Mouse (Mus musculus) testis, postnatal 10 days (tissue): ENCODE measurements around the gene Stum.
"Not testable (repeated sequence)": the region's sequence is repeated elsewhere in the genome, so short reads cannot be mapped to it uniquely, and the experiment has no call there.

ENCODE experiments used
- DNase-seq: peaks from one replicate; pipeline ENCODE4 v3.0.0; 2021; ENCODE audit warnings: low spot score

Stum gene

DNA sequence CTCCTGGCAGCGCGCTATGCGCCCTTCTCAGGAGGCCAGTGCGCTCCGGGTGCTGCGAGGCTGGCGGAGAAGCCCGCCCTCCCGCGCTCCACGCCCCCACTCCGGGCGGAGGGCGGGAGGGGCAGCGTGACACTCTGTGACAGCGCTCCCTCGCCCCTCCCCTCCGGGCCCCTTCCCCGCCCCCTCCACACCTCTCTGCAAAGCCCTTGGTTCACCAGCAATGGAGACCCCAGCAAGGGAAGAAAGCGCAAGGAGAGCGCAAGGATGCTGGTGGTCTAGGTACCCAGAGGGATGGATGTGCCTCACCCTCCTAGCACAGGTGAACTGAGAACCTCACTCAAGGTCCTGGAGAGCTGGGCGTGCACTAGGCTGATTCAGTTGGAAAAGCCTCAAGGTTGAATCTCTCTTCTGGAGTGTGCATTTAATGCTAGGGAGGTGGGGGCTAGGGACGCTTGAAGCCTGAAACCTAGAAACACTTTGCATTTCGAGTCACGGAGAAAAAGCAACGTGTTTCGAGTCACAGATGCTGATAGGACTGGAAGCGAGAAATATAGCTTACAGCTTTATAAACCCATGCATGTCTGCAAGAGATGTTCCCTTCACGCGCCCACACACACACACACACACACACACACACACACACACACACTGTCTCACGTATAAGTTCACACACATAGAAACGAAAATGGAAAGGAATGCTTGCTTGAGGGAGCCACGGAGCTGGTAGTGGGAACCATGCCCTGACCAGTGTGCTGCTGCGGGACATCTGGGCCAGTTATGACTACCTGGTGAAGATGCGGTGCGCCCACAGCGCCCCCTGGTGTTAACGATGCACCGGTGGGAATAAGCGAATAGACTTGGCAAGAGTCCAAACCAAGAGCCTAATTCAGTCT, at the start of gene Stum:
Gene Stum (minus strand): TSS at position 106 of the 893 bp plus-strand sequence.
- peak; percentile 85 for DNase-seq

DNA sequence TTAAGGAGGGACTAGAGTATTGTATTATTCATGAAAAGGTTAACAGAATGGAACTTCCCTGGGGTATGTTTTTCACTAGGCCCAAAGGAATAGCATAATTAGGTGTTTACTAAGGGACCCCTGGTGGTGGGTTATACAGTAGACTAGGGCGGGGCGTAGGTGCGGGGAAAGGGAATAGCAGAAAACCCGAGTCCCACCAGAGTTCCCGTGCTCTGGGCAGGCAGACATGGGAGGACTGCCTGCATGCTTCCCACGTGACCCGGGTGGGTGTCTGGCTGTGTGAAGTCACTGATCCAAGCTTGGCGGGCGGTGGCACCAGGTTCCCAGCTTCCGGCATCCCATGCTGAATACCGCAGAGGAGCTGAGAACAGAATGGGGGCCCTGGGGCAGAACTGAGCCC, 49.4 kb upstream of the Stum start:
- no peak for DNase-seq

DNA sequence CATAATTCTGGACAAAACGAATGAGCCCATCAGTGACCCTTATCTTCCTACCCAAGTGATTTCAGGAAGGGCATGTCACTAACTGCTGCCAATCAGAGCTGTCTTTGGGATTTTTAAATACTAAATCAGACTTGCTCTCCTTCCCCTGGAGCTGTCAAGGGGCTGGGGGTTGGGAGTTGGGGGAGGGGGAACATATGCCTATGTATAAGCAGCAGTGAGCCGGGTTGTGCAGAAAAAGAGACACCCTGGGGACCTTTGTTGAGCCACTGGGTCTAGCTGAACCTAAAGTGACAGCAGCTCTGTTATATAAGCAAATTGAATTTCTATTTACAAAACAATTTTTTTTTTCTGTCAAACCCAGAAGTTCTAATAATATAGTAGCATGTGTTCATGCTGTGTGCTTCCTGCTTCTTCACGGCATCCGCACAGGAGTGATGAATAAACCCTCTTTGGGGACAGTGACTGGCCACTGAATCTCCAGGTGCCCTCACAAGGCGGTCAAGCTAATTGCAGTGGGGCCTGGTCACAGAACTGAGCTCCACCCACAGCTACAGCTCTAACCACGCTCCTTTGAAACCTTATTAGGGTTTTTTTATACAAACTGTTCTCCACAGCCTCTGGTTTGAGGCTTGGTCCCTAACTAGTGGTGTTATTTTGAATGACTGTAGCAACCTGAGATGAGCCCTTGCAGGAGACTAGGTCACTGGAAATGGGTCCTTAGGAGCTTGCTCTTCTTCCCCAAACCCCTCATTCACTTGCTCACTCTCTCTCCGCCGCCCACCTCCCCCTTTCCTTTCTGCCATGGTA, 47.4 kb upstream of the Stum start:
- DNase-seq = no peak

DNA sequence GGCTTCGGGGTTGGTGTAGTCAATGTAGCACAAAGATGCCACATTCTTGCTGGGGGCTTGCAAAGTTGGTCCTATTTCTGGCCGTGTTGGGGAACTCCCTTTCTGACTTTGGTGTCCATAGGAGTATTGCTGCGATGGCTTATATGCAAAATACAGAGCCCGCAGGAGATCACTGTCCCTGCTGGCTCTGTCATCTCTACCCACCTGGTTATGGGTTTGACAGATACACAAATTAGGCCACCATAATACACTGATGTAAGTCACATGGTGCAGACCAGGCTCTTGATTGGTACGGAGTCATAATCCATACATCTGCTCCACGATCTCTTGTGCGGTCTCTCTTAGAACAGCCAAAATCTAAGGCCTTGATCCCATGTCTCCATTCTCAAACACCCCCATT, 46.5 kb upstream of the Stum start:
- no peak for DNase-seq

DNA sequence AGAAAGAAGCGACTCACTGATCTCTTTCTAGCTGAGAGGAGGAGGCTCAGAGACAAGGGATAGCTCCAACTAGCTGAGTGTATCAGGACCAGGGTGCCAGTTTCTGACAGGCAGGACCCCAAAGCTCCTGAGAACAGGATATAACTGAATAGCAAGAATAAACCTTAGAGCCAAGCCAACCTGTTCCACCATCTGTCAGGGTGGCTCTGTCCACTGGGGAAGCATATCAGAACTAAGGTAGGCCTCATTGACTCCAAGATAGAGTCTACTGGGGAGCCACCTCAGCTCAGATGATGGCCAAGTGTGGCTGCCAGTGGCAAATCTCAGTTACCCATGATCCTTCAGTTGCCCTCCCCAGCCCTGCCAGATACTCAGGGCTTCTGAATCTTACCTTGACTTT, 42.0 kb upstream of the Stum start:
- DNase-seq = no peak

GRCm38 (mm10) chr1:180523320-180523719, 40.0 kb upstream of the Stum start:
- no peak for DNase-seq

- no peak for DNase-seq
Measured at GRCm38 (mm10) chr1:180520190-180520589, 36.9 kb upstream of the Stum start.

GRCm38 (mm10) chr1:180519520-180519919, 36.2 kb upstream of the Stum start:
- no peak for DNase-seq

DNA sequence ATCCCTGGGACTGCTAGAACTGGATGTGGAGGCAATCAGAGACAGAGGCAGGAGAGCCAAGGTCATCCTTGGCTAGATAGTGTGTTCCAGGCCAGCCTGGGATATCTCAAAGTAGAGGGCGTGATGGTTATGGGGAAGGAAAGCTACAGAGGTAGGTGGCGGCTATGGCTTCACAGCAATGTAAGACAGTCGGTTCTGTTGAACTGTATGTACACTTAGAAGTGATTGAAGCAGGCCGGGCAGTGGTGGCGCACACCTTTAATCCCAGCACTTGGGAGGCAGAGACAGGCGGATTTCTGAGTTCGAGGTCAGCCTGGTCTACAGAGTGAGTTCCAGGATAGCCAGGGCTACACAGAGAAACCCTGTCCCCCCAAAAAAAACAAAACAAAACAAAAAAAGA, 35.6 kb upstream of the Stum start:
- not testable (repeated sequence) for DNase-seq

DNA sequence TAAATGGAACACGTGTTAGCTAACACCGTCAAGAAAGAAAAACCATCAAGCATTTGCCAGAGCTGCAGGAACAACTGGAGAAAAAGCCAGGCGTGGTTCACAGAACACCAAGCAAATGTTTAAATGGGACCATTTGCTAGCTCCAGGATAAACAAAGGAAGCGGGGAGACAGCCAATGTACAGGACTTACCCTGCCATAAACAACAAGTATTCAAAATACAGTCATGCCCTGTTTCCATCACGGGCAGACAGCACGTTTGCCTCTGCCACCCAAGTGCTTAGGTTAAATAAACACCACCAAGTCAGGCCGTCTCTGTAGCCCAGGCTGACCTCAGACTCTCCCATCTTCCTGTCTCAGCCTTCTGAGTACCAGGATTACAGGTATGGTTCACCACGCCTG, 35.1 kb upstream of the Stum start:
- no peak for DNase-seq

DNA sequence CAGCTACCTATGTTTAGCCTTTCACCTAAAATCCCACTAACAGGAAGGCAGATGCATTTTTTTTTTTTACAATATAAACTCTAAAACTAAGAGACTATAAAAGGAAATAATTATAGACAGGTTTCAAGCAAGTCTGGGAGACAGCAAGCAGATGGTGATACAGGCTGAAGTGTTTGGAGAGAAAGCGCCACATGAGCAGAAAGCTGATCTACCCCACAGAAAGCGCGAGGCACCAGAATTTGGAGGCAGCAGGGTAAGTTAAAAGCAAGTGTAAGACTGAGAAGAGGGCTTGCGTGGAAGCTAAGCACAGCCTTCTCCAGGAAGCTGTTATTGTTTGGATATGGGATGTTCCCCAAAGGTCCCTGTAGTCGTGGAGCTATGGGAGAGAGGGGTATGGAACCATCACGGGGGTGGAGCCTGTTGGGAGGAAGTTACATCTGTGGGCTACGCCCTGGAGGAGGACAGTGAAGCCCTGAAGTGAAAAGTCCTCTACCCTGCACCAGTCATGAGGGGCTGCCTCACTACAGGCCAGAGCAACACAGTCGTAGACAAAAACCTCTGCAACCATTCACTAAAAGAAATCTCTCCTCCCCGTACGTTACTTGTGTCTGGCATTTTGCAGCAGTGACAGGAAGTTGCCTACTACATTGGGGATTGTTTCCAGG, 34.2 kb upstream of the Stum start:
- no peak for DNase-seq

DNA sequence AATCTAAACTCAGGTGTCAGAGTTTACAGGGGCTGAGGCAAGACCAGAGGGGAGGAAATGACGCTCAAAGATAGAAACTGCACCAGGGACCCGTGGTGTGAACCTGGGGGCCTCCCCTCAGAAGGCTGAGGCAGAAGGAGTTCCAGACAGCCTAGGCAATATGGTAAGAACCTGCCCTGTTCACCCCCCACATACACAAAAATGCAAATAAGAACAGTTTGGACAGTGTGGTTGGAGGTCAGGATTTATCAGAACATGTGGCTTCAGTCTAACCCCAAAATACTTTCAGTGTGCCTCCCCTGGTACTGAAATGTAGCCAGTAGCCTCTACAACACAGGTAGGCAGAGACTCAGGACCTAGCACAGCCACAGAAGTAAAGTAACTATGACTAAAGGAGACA, 30.8 kb upstream of the Stum start:
- DNase-seq = no peak

DNA sequence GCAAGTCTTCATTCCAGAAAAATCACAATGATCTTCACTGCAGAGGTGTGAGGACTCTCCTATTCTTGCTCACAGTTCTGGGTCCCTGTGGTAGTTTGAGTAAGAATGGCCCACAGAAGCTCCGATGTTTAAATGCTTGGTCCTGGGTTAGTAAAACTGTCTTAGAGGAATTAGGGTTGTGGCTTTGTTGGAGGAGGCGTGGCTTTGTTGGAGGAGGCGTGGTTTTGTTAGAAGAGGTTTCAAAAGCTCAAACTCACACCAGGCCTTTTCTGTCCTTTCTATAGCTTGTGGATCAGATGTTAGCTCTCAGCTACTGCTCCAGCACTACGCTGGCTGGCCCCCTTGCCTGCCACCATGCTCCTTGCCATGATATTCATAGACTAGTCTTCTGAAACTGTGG, 27.6 kb upstream of the Stum start:
- DNase-seq = no peak

- DNase-seq = no peak
Measured at GRCm38 (mm10) chr1:180510442-180510841, 27.1 kb upstream of the Stum start.

- no peak for DNase-seq
Measured at GRCm38 (mm10) chr1:180508662-180509061, 25.4 kb upstream of the Stum start.

- no peak for DNase-seq
Measured at GRCm38 (mm10) chr1:180507291-180507791, 24.0 kb upstream of the Stum start.

GRCm38 (mm10) chr1:180506341-180506740, 23.0 kb upstream of the Stum start:
- DNase-seq = no peak

DNA sequence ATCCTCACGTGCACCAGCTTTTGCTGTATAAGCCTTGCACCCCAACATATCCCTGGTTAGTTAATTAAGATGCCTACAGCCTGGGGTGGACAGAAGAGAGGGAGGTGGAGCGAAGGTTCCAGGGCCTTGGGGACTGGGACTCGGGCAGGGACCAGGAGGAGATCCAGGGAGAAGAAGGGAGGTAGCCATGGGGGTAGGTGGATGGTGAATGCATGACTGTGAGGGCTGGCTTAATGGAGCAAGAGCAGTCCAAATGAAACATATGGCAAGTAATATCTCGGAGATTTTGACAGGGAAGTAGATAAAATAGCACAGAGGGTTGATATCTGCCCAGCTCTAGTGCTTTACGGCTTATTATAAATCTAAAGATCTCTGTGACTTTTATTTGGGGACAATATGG, 21.6 kb upstream of the Stum start:
- no peak for DNase-seq

DNA sequence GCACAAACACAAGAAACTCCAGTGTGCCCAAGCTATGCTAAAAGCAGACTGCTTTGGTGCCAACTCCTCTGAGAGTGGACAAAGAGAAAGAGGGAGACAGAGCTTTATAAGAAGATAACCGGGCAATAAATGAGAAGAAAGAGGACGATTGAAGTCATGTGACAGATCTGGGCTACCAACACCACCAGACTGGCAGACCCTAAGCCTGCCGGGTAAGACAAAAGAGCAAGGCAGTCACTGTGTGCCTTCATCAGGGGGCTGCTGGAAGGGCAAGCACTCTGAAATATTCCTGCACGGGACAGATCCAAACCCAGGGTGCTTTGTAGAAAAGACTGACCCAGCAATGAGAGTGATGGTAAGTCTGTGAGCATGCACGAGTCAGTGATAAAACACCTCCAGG, 20.2 kb upstream of the Stum start:
- no peak for DNase-seq

GRCm38 (mm10) chr1:180502566-180502965, 19.3 kb upstream of the Stum start:
- no peak for DNase-seq

DNA sequence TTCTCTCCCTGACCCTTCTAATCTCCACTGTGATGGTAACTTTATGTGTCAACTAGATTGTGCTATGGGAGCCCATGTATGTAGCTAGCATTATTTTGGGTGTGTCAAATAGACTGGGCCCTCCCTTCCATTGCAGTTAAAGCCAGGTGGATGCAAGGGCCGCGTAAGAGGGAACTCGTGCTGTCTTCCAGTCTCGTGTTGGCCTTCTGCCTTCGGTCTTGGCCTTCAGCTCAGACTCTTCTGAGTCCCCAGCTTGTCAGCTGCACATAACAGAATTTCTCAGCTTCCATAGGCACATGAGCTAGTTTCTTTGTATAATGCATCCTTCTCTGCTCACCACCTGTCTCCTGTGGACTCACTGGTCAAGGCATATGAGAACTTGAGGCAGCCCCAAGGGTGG, 17.3 kb upstream of the Stum start:
- DNase-seq = no peak

DNA sequence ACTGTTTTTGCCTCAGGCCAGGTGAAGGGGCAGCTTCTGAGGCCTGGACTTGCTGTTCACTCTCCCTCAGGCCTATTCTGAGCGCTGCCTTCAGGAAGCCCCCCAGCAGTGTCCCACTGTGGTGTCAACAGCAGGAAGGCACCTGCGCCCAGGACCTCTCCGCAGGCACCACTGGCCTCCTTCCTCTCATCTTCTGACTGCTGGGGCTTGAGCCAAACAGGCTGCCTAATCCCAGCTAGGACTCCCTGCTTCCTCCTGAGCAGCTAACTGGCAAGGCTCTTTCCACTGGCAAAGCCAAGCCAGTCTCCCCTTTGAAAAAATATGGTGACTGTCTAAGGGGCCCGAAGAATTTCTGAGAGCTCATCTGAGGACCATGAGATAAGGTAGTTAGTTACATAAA, 16.9 kb upstream of the Stum start:
- DNase-seq = no peak

- no peak for DNase-seq
Measured at GRCm38 (mm10) chr1:180499766-180500165, 16.5 kb upstream of the Stum start.
